Mouse (Mus musculus) cerebellum, adult 2 months (tissue): Measurements from ENCODE around the gene Mphosph9.

Experiments used
- CTCF ChIP-seq: fragments of 200-500 bp; IDR thresholded peaks from 2 replicates; pipeline ENCODE4 v1.5.1; 2011; ENCODE audit warnings: low read depth, mild to moderate bottlenecking, control low read depth, low read length, moderate library complexity, borderline replicate concordance; ENCODE audit not compliant: insufficient read depth
- POLR2A ChIP-seq: fragments of 200-500 bp; IDR thresholded peaks from 2 replicates; pipeline ENCODE4 v1.6.1; 2011; ENCODE audit warnings: low read length, control low read depth, borderline replicate concordance; ENCODE audit not compliant: insufficient read depth

DNA sequence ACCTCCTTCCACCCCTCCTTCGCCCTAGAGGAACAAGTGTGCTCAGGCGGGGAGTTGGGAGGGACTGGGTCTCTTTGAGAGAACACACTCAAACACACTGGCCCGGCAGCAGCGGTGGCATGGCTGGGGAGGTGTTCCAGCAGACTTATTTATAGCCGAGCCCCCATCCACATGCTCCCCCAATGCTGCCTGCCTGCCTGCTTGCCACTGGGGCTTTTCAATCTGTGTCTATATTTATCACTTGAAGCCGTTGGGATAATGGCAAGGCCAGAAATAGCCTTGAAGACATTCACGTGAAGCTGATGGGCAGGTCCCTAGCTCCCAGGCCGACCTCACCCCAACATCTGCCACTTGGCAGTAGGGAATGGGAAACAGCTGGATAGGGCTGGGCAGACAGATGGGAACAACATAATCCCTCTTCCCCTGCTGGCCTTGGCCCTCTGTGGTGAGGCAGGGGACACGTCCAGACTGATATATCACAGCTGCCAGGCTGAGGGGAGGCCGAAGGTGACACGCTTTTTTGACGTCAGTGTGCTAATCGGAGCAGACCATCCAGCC lies 121.2 kb downstream of the Mphosph9 start:
- TF ChIP-seq CTCF (no peak), POLR2A (no peak)
